Mouse (Mus musculus): ENCODE measurements at regions not wholly inside any gene's neighbourhood (a gene's known extent, or its start where the extent isn't known, plus 50 kb on each side); places are given as distances from the start of the nearest gene placed in this dataset.

- peaks cover 3% of the 10 kb centered on the region; the same call in 1 of the 2 replicates for H3K9me3 ChIP-seq
- no peaks in the 10 kb centered on the region for H3K27me3 ChIP-seq (ENCODE audit: insufficient read depth, poor library complexity, severe bottlenecking)
- 86% methylated on average over 13 of the region's 14 CpGs for WGBS
- no peaks in the 10 kb centered on the region for H3K36me3 ChIP-seq
- DNase-seq (ENCODE audit: low spot score): no peak
- H3K27ac ChIP-seq: peak overlapping the region; percentile 62
- peaks cover 26% of the 10 kb centered on the region for H3K4me1 ChIP-seq (replicated peaks)
- no peak overlapping the region for H3K4me3 ChIP-seq
These were observed 100.1 kb upstream of the Slc44a1 start for GRCm38 (mm10) chr4:53340021-53340667.

DNA sequence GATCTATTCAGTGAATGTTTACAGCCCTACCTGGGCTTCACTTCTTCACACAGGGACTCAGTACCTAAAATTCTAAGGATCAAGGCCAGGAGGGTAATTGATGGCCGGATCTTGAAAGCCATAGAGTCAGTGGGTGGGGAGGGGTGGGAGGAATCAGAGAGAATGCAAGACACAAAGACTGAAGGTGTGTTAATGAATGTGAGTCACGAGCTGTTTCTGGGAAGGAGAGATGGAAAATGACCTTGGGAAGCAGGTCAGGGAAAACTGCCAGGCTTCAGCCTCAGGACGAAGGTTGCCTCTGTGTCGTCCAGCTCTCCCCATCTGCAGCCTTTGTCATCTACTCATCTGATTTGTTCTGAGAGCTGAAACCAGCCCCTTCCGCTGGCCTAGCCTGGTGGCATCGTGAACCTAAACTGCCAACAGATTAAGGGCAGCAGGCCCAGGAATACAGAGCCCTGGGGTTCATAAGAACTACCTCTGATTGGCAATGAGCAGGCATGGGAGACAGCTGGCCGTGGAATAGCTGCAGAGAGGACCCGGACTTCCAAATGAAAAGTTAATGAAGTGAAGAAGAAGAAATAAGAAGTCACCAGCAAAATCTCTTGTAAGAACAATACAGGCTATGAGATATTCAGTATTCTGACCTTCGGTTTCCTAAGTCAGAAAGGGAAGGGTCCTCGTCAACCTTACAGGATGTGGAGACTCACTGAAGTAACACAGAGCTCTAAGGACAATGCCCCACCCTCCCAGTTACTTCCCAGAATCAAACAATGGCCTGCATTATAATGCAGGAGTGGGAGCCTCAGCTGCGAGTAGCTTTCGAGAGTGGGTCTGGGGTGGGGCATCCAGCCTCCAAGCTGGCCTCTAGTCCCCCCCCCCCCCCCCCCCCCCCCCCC, 100.8 kb upstream of the Slc44a1 start:
- peak overlapping the region; percentile 14; the same call in 1 of the 2 replicates for H3K27ac ChIP-seq
- WGBS: 52% methylated on average over 12 of the region's 12 CpGs

DNA sequence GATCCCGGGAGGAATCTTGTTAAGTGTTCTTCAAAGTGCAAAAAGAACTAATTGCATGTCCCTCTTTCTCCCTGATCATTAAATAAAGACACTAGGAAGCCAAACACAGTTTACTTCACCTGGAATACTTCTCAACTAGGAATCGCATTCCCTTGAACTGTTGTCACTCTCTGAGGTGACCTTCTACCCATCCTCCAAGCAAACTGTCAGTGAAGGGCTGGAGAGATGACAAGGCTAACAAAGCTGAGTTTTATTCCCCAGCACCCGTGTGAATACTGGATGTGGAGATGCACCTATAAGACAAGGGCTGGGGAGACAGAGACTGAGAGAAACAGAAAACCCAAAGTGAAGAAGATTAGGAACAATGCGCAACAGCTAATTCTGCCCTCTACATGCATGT, 101.7 kb upstream of the Slc44a1 start:
- no peak overlapping the region for H3K4me3 ChIP-seq
- H3K4me1 ChIP-seq (replicated peaks): peaks cover 26% of the 10 kb centered on the region
- H3K27me3 ChIP-seq (ENCODE audit: insufficient read depth, poor library complexity, severe bottlenecking): no peaks in the 10 kb centered on the region
- H3K36me3 ChIP-seq: no peaks in the 10 kb centered on the region
- no peak overlapping the region for H3K27ac ChIP-seq
- peaks cover 3% of the 10 kb centered on the region; the same call in 1 of the 2 replicates for H3K9me3 ChIP-seq
- DNase-seq (ENCODE audit: low spot score): no peak
- WGBS: 80% methylated on average over 4 of the region's 4 CpGs

More for the DNA sequence above, 100.8 kb upstream of the Slc44a1 start:
- H3K4me3 ChIP-seq: no peak overlapping the region
- H3K27me3 ChIP-seq (ENCODE audit: insufficient read depth, poor library complexity, severe bottlenecking): no peaks in the 10 kb centered on the region
- no peak for DNase-seq (ENCODE audit: low spot score)
- peaks cover 3% of the 10 kb centered on the region; the same call in 1 of the 2 replicates for H3K9me3 ChIP-seq
- no peaks in the 10 kb centered on the region for H3K36me3 ChIP-seq
- peaks cover 26% of the 10 kb centered on the region for H3K4me1 ChIP-seq (replicated peaks)

- H3K27me3 ChIP-seq (ENCODE audit: insufficient read depth, poor library complexity, severe bottlenecking): no peaks in the 10 kb centered on the region
- H3K4me3 ChIP-seq: no peak overlapping the region
- peaks cover 26% of the 10 kb centered on the region for H3K4me1 ChIP-seq (replicated peaks)
- no peaks in the 10 kb centered on the region for H3K36me3 ChIP-seq
- peaks cover 3% of the 10 kb centered on the region; the same call in 1 of the 2 replicates for H3K9me3 ChIP-seq
- DNase-seq (ENCODE audit: low spot score): peak; percentile 29
- no peak overlapping the region for H3K27ac ChIP-seq
- 39% methylated on average over 8 of the region's 8 CpGs for WGBS
These were observed 102.4 kb upstream of the Slc44a1 start for GRCm38 (mm10) chr4:53337784-53338183.

- 69% methylated on average over 7 of the region's 7 CpGs for WGBS
- Histone ChIP-seq H3K36me3 (no peaks in the 10 kb centered on the region), H3K4me1 (replicated peaks) (peaks cover 9% of the 10 kb centered on the region), H3K4me3 (no peak overlapping the region), H3K27me3 (ENCODE audit: insufficient read depth, poor library complexity, severe bottlenecking) (no peaks in the 10 kb centered on the region), H3K27ac (no peak overlapping the region), H3K9me3 (no peaks in the 10 kb centered on the region)
- no peak for DNase-seq (ENCODE audit: low spot score)
These were observed 112.6 kb upstream of the Slc44a1 start for GRCm38 (mm10) chr4:53327382-53328165.

DNA sequence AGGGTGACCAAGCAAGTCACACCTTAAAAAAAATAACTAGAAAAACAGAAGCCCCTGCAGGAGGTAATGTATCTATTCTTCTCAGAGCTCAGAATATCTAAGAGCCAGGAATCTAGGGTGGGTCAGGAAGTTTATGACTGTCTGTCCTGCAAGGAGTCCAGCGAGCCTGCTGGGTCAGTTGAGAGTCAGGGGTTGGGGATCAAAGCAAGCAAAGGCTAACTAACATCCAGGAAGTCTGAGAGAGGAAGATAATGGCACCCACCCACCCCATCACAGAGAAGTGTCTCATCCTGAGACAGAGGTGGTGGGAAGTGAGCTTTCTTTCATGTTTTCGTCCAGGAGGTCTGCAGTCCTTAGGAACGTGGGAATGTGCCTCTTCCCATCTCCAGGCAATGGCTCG, 116.4 kb upstream of the Slc44a1 start:
- 74% methylated on average over 4 of the region's 4 CpGs for WGBS
- DNase-seq (ENCODE audit: low spot score): no peak
- no peaks in the 10 kb centered on the region for H3K27me3 ChIP-seq (ENCODE audit: insufficient read depth, poor library complexity, severe bottlenecking)
- peaks cover 9% of the 10 kb centered on the region for H3K4me1 ChIP-seq (replicated peaks)
- no peaks in the 10 kb centered on the region for H3K36me3 ChIP-seq
- no peaks in the 10 kb centered on the region for H3K9me3 ChIP-seq
- no peak overlapping the region for H3K4me3 ChIP-seq
- H3K27ac ChIP-seq: no peak overlapping the region

GRCm38 (mm10) chr4:53323195-53323594, 117.0 kb upstream of the Slc44a1 start:
- WGBS: 81% methylated on average over 3 of the region's 3 CpGs
- Histone ChIP-seq H3K4me3 (no peak overlapping the region), H3K9me3 (no peaks in the 10 kb centered on the region)

DNA sequence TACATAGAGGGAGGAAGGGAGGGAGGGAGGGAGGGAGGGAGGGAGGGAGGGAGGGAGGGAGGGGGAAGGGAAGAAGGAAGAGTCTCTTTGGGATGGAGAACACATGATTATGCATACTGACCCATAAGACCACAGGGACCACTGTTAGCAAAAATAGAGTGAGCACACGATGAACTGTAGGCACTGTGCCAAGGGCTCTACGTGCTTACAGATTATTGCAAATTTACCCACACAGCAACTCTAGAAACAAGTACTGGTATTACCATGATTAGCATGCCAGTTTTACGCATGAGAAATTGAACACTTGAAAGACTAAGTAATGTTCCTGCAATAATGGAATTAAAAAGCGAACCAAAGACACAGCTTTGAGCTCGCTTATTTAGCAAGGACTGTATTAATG, 117.7 kb upstream of the Slc44a1 start:
- DNase-seq (ENCODE audit: low spot score): no peak
- Histone ChIP-seq H3K9me3 (no peaks in the 10 kb centered on the region), H3K4me1 (replicated peaks) (peaks cover 6% of the 10 kb centered on the region), H3K27ac (no peak overlapping the region), H3K27me3 (ENCODE audit: insufficient read depth, poor library complexity, severe bottlenecking) (no peaks in the 10 kb centered on the region), H3K4me3 (no peak overlapping the region), H3K36me3 (no peaks in the 10 kb centered on the region)
- 93% methylated on average over 5 of the region's 5 CpGs for WGBS

More at GRCm38 (mm10) chr4:53323195-53323594, 117.0 kb upstream of the Slc44a1 start:
- Histone ChIP-seq H3K36me3 (no peaks in the 10 kb centered on the region), H3K4me1 (replicated peaks) (peaks cover 9% of the 10 kb centered on the region), H3K27me3 (ENCODE audit: insufficient read depth, poor library complexity, severe bottlenecking) (no peaks in the 10 kb centered on the region), H3K27ac (no peak overlapping the region)
- no peak for DNase-seq (ENCODE audit: low spot score)

- Histone ChIP-seq H3K36me3 (no peaks in the 10 kb centered on the region), H3K27me3 (ENCODE audit: insufficient read depth, poor library complexity, severe bottlenecking) (no peaks in the 10 kb centered on the region), H3K27ac (0 out of 2 replicates have a peak overlapping the region, but pooled peaks have one; percentile 5), H3K4me3 (no peak overlapping the region), H3K4me1 (replicated peaks) (peaks cover 3% of the 10 kb centered on the region; the same call in 1 of the 2 replicates), H3K9me3 (no peaks in the 10 kb centered on the region)
- no peak for DNase-seq (ENCODE audit: low spot score)
- WGBS: 84% methylated on average over 6 of the region's 6 CpGs
These were observed 119.3 kb upstream of the Slc44a1 start for GRCm38 (mm10) chr4:53320735-53321449.

GRCm38 (mm10) chr4:53319051-53319450, 121.2 kb upstream of the Slc44a1 start:
- no peak for DNase-seq (ENCODE audit: low spot score)
- Histone ChIP-seq H3K27me3 (ENCODE audit: insufficient read depth, poor library complexity, severe bottlenecking) (no peaks in the 10 kb centered on the region), H3K4me3 (no peak overlapping the region), H3K27ac (no peak overlapping the region), H3K4me1 (replicated peaks) (peaks cover 3% of the 10 kb centered on the region; the same call in 1 of the 2 replicates), H3K36me3 (no peaks in the 10 kb centered on the region), H3K9me3 (no peaks in the 10 kb centered on the region)
- WGBS: 91% methylated on average over 4 of the region's 4 CpGs

- DNase-seq (ENCODE audit: low spot score): no peak
- H3K27ac ChIP-seq: no peak overlapping the region
- no peaks in the 10 kb centered on the region for H3K9me3 ChIP-seq
- 85% methylated on average over 6 of the region's 6 CpGs for WGBS
- peaks cover 3% of the 10 kb centered on the region; the same call in 1 of the 2 replicates for H3K4me1 ChIP-seq (replicated peaks)
- H3K27me3 ChIP-seq (ENCODE audit: insufficient read depth, poor library complexity, severe bottlenecking): no peaks in the 10 kb centered on the region
- no peak overlapping the region for H3K4me3 ChIP-seq
- no peaks in the 10 kb centered on the region for H3K36me3 ChIP-seq
These were observed 122.0 kb upstream of the Slc44a1 start for GRCm38 (mm10) chr4:53318181-53318580.

GRCm38 (mm10) chr4:53317453-53317824, 122.8 kb upstream of the Slc44a1 start:
- no peaks in the 10 kb centered on the region for H3K27me3 ChIP-seq (ENCODE audit: insufficient read depth, poor library complexity, severe bottlenecking)
- H3K36me3 ChIP-seq: no peaks in the 10 kb centered on the region
- WGBS: 59% methylated on average over 7 of the region's 7 CpGs
- 0 out of 2 replicates have a peak overlapping the region, but pooled peaks have one; percentile 12 for H3K27ac ChIP-seq
- no peak overlapping the region for H3K4me3 ChIP-seq
- DNase-seq (ENCODE audit: low spot score): no peak
- peaks cover 3% of the 10 kb centered on the region; the same call in 1 of the 2 replicates for H3K4me1 ChIP-seq (replicated peaks)
- no peaks in the 10 kb centered on the region for H3K9me3 ChIP-seq
